Mouse (Mus musculus) olfactory bulb, adult 2 months (tissue): Measurements from ENCODE around the gene Twist1. TPM values are rescaled to one million over a fixed set of nuclear protein-coding genes. Genes with fewer than 3 reads are reported as not detected.
A peak's percentile ranks its signal among the peaks of the same experiment; 100 is the strongest.

Experiments
- H3K27ac ChIP-seq: fragments of 200-500 bp; 2 replicates; pipeline ENCODE4 v1.5.1; 2012; ENCODE audit warnings: low read depth, low read length; ENCODE audit not compliant: insufficient read depth
- H3K4me1 ChIP-seq: fragments of 200-500 bp; 2 replicates; pipeline ENCODE4 v1.6.1; 2012; ENCODE audit warnings: low read length; ENCODE audit not compliant: control insufficient read depth, insufficient read depth
- H3K4me3 ChIP-seq: fragments of 200-500 bp; 2 replicates; pipeline ENCODE4 v1.5.1; 2012; ENCODE audit warnings: mild to moderate bottlenecking, low read depth, low read length, moderate library complexity; ENCODE audit not compliant: insufficient read depth
- CTCF ChIP-seq: fragments of 200-500 bp; IDR thresholded peaks from 2 replicates; pipeline ENCODE4 v1.5.1; 2012; ENCODE audit warnings: low read depth, mild to moderate bottlenecking, low read length, moderate library complexity; ENCODE audit not compliant: insufficient read depth
- POLR2A ChIP-seq: fragments of 200-500 bp; IDR thresholded peaks from 2 replicates; pipeline ENCODE4 v1.6.1; 2012; ENCODE audit warnings: mild to moderate bottlenecking, low read depth, low read length, moderate library complexity; ENCODE audit not compliant: insufficient read depth
- WGBS: fragments of 180-500 bp; shearing (Covaris S2); methylation state at CpG from one replicate; pipeline ENCODE4 v1.1.7; 2018; 5-methylcytosine and 5-hydroxymethylcytosine counted together
- polyA plus RNA-seq: library from polyadenylated mRNA; stranded (reverse); fragments of >200 nt; gene quantifications from 2 replicates; pipeline ENCODE4 v1.2.4, GENCODE M21; 2012; ENCODE audit warnings: low replicate concordance; ENCODE audit not compliant: missing spikeins, insufficient read depth, insufficient read length

Gene Twist1
- polyA plus RNA-seq, 1 experiment = not detected

GRCm38 (mm10) chr12:33956576-33957399 is 683 bp upstream of the Twist1 start:
- WGBS = 2% methylated on average over 43 of the region's 43 CpGs
- Histone ChIP-seq H3K27ac (no peak overlapping the region), H3K4me3 (no peak overlapping the region), H3K4me1 (peaks cover 10% of the 10 kb centered on the region)
- TF ChIP-seq POLR2A = no peak
- no peak for TF ChIP-seq CTCF

GRCm38 (mm10) chr12:33958241-33959194 is 1.0 kb downstream of the Twist1 start:
- 4% methylated on average over 56 of the region's 56 CpGs for WGBS
- H3K4me1 ChIP-seq = peaks cover 10% of the 10 kb centered on the region
- TF ChIP-seq POLR2A = no peak
- no peak for TF ChIP-seq CTCF
- H3K27ac ChIP-seq = no peak overlapping the region
- peak overlapping the region; percentile 46 for H3K4me3 ChIP-seq

GRCm38 (mm10) chr12:33959206-33959605 is 1.7 kb downstream of the Twist1 start:
- Histone ChIP-seq H3K4me1 (peaks cover 10% of the 10 kb centered on the region), H3K4me3 (no peak overlapping the region), H3K27ac (no peak overlapping the region)
- WGBS = 9% methylated on average over 6 of the region's 6 CpGs
- TF ChIP-seq CTCF (no peak), POLR2A (no peak)

GRCm38 (mm10) chr12:33959846-33960245 is 2.4 kb downstream of the Twist1 start:
- TF ChIP-seq CTCF = no peak
- no peak for TF ChIP-seq POLR2A
- peaks cover 10% of the 10 kb centered on the region for H3K4me1 ChIP-seq
- no peak overlapping the region for H3K27ac ChIP-seq
- no peak overlapping the region for H3K4me3 ChIP-seq
- WGBS = 19% methylated on average over 3 of the region's 3 CpGs

GRCm38 (mm10) chr12:33961013-33961412 is 3.5 kb downstream of the Twist1 start:
- H3K27ac ChIP-seq = no peak overlapping the region
- no peak for TF ChIP-seq POLR2A
- no peak for TF ChIP-seq CTCF

GRCm38 (mm10) chr12:33962118-33962772 is 4.8 kb downstream of the Twist1 start:
- H3K4me3 ChIP-seq = no peak overlapping the region
- no peak overlapping the region for H3K27ac ChIP-seq
- TF ChIP-seq CTCF (no peak), POLR2A (no peak)
- WGBS = 5% methylated on average over 17 of the region's 17 CpGs
- H3K4me1 ChIP-seq = peaks cover 7% of the 10 kb centered on the region

More at GRCm38 (mm10) chr12:33961013-33961412, 3.5 kb downstream of the Twist1 start:
- H3K4me1 ChIP-seq = peaks cover 8% of the 10 kb centered on the region
- 14% methylated on average over 5 of the region's 5 CpGs for WGBS
- no peak overlapping the region for H3K4me3 ChIP-seq

- TF ChIP-seq POLR2A (no peak), CTCF (no peak)
- 8% methylated on average over 9 of the region's 9 CpGs for WGBS
- Histone ChIP-seq H3K4me3 (no peak overlapping the region), H3K4me1 (peaks cover 9% of the 10 kb centered on the region), H3K27ac (no peak overlapping the region)
These were observed 5.3 kb downstream of the Twist1 start for GRCm38 (mm10) chr12:33962773-33963130.

- TF ChIP-seq CTCF (no peak), POLR2A (no peak)
- 10% methylated on average over 15 of the region's 15 CpGs for WGBS
These were observed 6.3 kb downstream of the Twist1 start for GRCm38 (mm10) chr12:33963671-33964369.

More at GRCm38 (mm10) chr12:33963671-33964369, 6.3 kb downstream of the Twist1 start:
- H3K4me3 ChIP-seq = no peak overlapping the region
- H3K4me1 ChIP-seq = peaks cover 3% of the 10 kb centered on the region; the same call in 1 of the 2 replicates
- no peak overlapping the region for H3K27ac ChIP-seq
